Mouse (Mus musculus): Measurements from ENCODE around the gene Msl1. TPM values are rescaled to one million over a fixed set of nuclear protein-coding genes. Genes with fewer than 3 reads are reported as not detected.

The Msl1 gene
- total and polyA plus RNA-seq, 3 experiments, result 25.9 to 58.1 (median 27.3) TPM

DNA sequence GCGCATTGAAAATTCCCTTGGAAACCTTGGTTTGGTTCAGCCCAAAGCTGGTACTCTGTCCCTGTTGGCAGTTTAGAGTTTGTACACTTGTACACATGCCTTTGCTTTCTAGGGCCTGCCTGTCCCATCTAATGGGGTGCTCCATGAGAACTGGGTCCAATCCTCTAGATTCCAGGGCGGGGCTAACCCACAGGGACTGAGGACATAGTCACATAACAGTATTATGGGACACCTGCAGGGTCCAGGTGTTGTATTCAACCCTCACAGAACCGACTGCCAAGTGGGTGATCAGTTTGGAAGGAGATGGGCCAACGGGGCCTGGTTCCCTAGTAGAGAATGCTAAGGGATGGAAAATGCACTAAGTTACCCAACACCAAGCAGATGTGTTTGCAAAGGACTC is 33.4 kb upstream of the Msl1 start:
- Histone ChIP-seq H3K27me3 (replicated peaks) (no peaks in the 10 kb centered on the region), H3K9ac (ENCODE audit: insufficient read depth, low read depth) (no peak overlapping the region), H3K79me2 (replicated peaks; ENCODE audit: control insufficient read depth, extremely low read depth, insufficient read depth, poor library complexity, severe bottlenecking) (no peaks in the 10 kb centered on the region), H3K4me3 (replicated peaks in 1 of 3; ENCODE audit: low read depth in 2 of 3, low read length in 2 of 3, poor library complexity in 1 of 3) (no peak overlapping the region), H3K4me2 (ENCODE audit: insufficient read depth, low read depth, poor library complexity, severe bottlenecking) (no peak overlapping the region), H3K4me1 (ENCODE audit: control insufficient read depth in 1 of 2, insufficient read depth in 2 of 2) (peaks cover 3 to 23% of the 10 kb centered on the region in 2 experiments), H3K9me3 (replicated peaks; ENCODE audit: low read length) (no peaks in the 10 kb centered on the region), H3K27ac (ENCODE audit: insufficient read depth, low read depth) (no peak overlapping the region), H3K36me3 (replicated peaks in 1 of 2; ENCODE audit: control insufficient read depth in 1 of 2, insufficient read depth in 1 of 2, low read length in 1 of 2) (peaks cover 0 to 1% of the 10 kb centered on the region in 2 experiments)
- no peak for DNase-seq (ENCODE audit: extremely low read depth)
- dilution Hi-C loops (cut with MboI; ENCODE audit: extremely low pct_ligation_motif_present, extremely low pct_unique_long_range_greater_than_20kb, low sequenced_read_pairs) (no loop called here), in situ Hi-C loops (cut with MboI; ENCODE audit: low pct_ligation_motif_present, low pct_unique_long_range_greater_than_20kb, low sequenced_read_pairs) (no loop called here)
- TF ChIP-seq PAX5 (IDR thresholded peaks at IDR 0.05; ENCODE audit: low read length) (no peak), MAX (IDR thresholded peaks at IDR 0.05; ENCODE audit: low read length) (no peak), MAZ (IDR thresholded peaks at IDR 0.05; ENCODE audit: low read depth, low read length) (no peak), TBP (conservative IDR thresholded peaks at IDR 0.05; ENCODE audit: low read depth, low read length) (no peak), CHD1 (IDR thresholded peaks at IDR 0.05; ENCODE audit: low read depth, low read length) (no peak), ZNF384 (IDR thresholded peaks at IDR 0.05; ENCODE audit: low read depth, low read length) (no peak), MEF2A (IDR thresholded peaks at IDR 0.05; ENCODE audit: borderline replicate concordance, low read depth, low read length) (no peak), ZMIZ1 (IDR thresholded peaks at IDR 0.05; ENCODE audit: low read depth, low read length) (no peak), SMC3 (IDR thresholded peaks at IDR 0.05; ENCODE audit: low read depth, low read length) (no peak), POLR2AphosphoS2 (IDR thresholded peaks at IDR 0.05; ENCODE audit: low read depth, low read length) (no peak), UBTF (IDR thresholded peaks at IDR 0.05; ENCODE audit: low read depth, low read length) (no peak), JUND (conservative IDR thresholded peaks at IDR 0.05; ENCODE audit: low read depth, low read length) (no peak), NELFE (IDR thresholded peaks at IDR 0.05; ENCODE audit: low read depth, low read length) (no peak), IRF4 (IDR thresholded peaks at IDR 0.05; ENCODE audit: low read depth, low read length) (no peak), USF2 (conservative IDR thresholded peaks at IDR 0.05; ENCODE audit: low read depth, low read length) (no peak), ELF1 (IDR thresholded peaks at IDR 0.05; ENCODE audit: low read depth, low read length) (no peak), RCOR1 (conservative IDR thresholded peaks at IDR 0.05; ENCODE audit: low read depth, low read length) (no peak)

DNA sequence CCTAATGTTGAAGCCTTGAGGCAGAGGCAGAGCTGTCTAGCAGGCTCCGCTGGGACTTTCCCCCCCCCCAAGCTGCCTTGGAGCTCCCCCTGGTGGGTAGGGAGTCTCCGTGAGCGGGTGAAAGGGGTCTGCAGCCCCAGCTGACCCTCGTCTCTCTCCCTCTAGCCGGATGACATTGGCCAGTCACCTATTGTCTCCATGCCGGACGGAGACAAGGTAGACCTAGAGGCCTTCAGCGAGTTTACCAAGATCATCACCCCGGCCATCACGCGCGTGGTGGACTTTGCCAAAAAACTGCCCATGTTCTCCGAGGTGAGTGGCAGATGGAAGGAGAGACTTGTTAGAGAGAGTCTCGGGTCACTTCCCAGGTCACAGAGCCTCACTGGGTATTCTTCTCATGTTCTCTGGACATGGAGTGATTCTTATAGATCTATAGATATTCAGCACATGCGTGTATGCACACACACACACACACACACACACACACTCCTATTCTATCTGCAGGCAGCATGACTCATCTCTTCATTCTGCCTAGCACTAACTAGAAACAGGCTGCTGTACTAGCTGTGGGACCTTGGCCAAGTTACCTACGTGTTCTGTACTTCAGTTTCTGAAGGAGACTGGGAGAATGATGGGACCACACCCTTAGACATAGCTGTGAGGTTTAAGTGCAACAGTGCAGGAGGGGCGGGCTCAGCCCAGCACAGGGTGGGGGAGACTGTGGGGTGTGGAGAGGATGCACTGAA is 32.4 kb upstream of the Msl1 start:
- no peaks in the 10 kb centered on the region for H3K9me3 ChIP-seq (replicated peaks; ENCODE audit: low read length)
- peaks cover 0 to 1% of the 10 kb centered on the region in 2 experiments for H3K36me3 ChIP-seq (replicated peaks in 1 of 2; ENCODE audit: control insufficient read depth in 1 of 2, insufficient read depth in 1 of 2, low read length in 1 of 2)
- H3K9ac ChIP-seq (ENCODE audit: insufficient read depth, low read depth), result no peak overlapping the region
- no peak overlapping the region for H3K4me2 ChIP-seq (ENCODE audit: insufficient read depth, low read depth, poor library complexity, severe bottlenecking)
- H3K4me3 ChIP-seq (replicated peaks in 1 of 3; ENCODE audit: low read depth in 2 of 3, low read length in 2 of 3, poor library complexity in 1 of 3), result no peak overlapping the region
- TF ChIP-seq CTCF (conservative IDR thresholded peaks at IDR 0.05 in 1 of 2, IDR thresholded peaks at IDR 0.05 in 1 of 2; ENCODE audit: low read depth in 2 of 2, low read length in 2 of 2) (peak in 1 of 2 experiments; percentile 83; a peak in 2 of 4 replicates), MAZ (IDR thresholded peaks at IDR 0.05; ENCODE audit: low read depth, low read length) (peak; percentile 83; the same call in 1 of the 2 replicates), SMC3 (IDR thresholded peaks at IDR 0.05; ENCODE audit: low read depth, low read length) (peak; percentile 86), RAD21 (IDR thresholded peaks at IDR 0.05; ENCODE audit: low read depth, low read length) (peak; percentile 59), MAX (IDR thresholded peaks at IDR 0.05; ENCODE audit: low read length) (no peak)
- in situ Hi-C loops (cut with MboI; ENCODE audit: low pct_ligation_motif_present, low pct_unique_long_range_greater_than_20kb, low sequenced_read_pairs) (no loop called here), dilution Hi-C loops (cut with MboI; ENCODE audit: extremely low pct_ligation_motif_present, extremely low pct_unique_long_range_greater_than_20kb, low sequenced_read_pairs) (no loop called here)
- no peak overlapping the region for H3K27ac ChIP-seq (ENCODE audit: insufficient read depth, low read depth)
- H3K79me2 ChIP-seq (replicated peaks; ENCODE audit: control insufficient read depth, extremely low read depth, insufficient read depth, poor library complexity, severe bottlenecking), result no peaks in the 10 kb centered on the region
- H3K4me1 ChIP-seq (ENCODE audit: control insufficient read depth in 1 of 2, insufficient read depth in 2 of 2), result peaks cover 6 to 28% of the 10 kb centered on the region in 2 experiments
- H3K27me3 ChIP-seq (replicated peaks), result no peaks in the 10 kb centered on the region
- DNase-seq (ENCODE audit: extremely low read depth), result no peak

Data from CH12.LX (cell line).